21 mouse cellular contexts compared by ENCODE assay signal in genomic region chr8:120867386-120867785, GRCm38 (mm10).
DNase-seq lines count a peak whose midpoint lies in the region; ATAC-seq and TF ChIP-seq lines count a peak whose summit lies in the region.
"Had no signal": no experiment of that assay in that cellular context is flagged by ENCODE, and none has a peak within 500 bp of the region (broad histone marks: within the 10 kb centered on the region; RNA-seq: fewer than 3 reads in every experiment).

No protein-coding gene starts in this region.

- TF ChIP-seq EP300 in CH12.LX (IDR thresholded peaks at IDR 0.05; ENCODE audit: low read length) = no peak

- H3K4me1 ChIP-seq in kidney, embryonic 16.5 days (ENCODE audit: insufficient read depth, low read length) = no peaks in the 10 kb centered on the region
- H3K4me1 ChIP-seq in kidney, embryonic 14.5 days (ENCODE audit: control insufficient read depth, insufficient read depth, low read length) = 0 out of 2 replicates have a peak, but pooled peaks cover 5% of the 10 kb centered on the region
- H3K4me1 ChIP-seq in CH12.LX (ENCODE audit: control insufficient read depth in 1 of 2, insufficient read depth in 2 of 2) = peaks cover 18 to 31% of the 10 kb centered on the region in 2 experiments
- H3K4me1 ChIP-seq: forebrain, embryonic 12.5 days; heart, embryonic 13.5 days; hindbrain, embryonic 15.5 days had no signal

- dilution Hi-C loops in CH12.LX (cut with MboI; ENCODE audit: extremely low pct_ligation_motif_present, extremely low pct_unique_long_range_greater_than_20kb, low sequenced_read_pairs) = no loop called here

- H3K4me2 ChIP-seq in kidney, embryonic 16.5 days (replicated peaks; ENCODE audit: low read depth, low read length) = no peak overlapping the region
- H3K4me2 ChIP-seq in kidney, embryonic 14.5 days (replicated peaks; ENCODE audit: low read depth, low read length) = no peak overlapping the region
- H3K4me2 ChIP-seq in CH12.LX (ENCODE audit: insufficient read depth, low read depth, poor library complexity, severe bottlenecking) = peak overlapping the region; percentile 42
- H3K4me2 ChIP-seq: embryonic facial prominence, embryonic 13.5 days; forebrain, embryonic 12.5 days; heart, embryonic 13.5 days; hindbrain, embryonic 15.5 days had no signal

- no peaks in the 10 kb centered on the region for H3K36me3 ChIP-seq in kidney, embryonic 16.5 days (ENCODE audit: insufficient read depth, low read length)
- no peaks in the 10 kb centered on the region for H3K36me3 ChIP-seq in kidney, embryonic 14.5 days (ENCODE audit: control insufficient read depth, insufficient read depth, low read length)
- no peaks in the 10 kb centered on the region for H3K36me3 ChIP-seq in CH12.LX (replicated peaks in 1 of 2; ENCODE audit: control insufficient read depth in 1 of 2, insufficient read depth in 1 of 2, low read length in 1 of 2)
- H3K36me3 ChIP-seq: embryonic facial prominence, embryonic 13.5 days; forebrain, embryonic 12.5 days; heart, embryonic 13.5 days; hindbrain, embryonic 15.5 days had no signal

- no peaks in the 10 kb centered on the region for H3K9me3 ChIP-seq in kidney, embryonic 16.5 days (ENCODE audit: low read length)
- no peaks in the 10 kb centered on the region for H3K9me3 ChIP-seq in kidney, embryonic 14.5 days (ENCODE audit: control insufficient read depth, low read length)
- H3K9me3 ChIP-seq in CH12.LX (replicated peaks; ENCODE audit: low read length) = peaks cover 19% of the 10 kb centered on the region
- H3K9me3 ChIP-seq: embryonic facial prominence, embryonic 13.5 days; forebrain, embryonic 12.5 days; heart, embryonic 13.5 days; hindbrain, embryonic 15.5 days had no signal

- H3K27ac ChIP-seq in kidney, embryonic 16.5 days (ENCODE audit: low read length) = no peak overlapping the region
- H3K27ac ChIP-seq in kidney, embryonic 14.5 days (ENCODE audit: low read depth, low read length) = no peak overlapping the region
- no peak overlapping the region for H3K27ac ChIP-seq in CH12.LX (ENCODE audit: insufficient read depth, low read depth)
- H3K27ac ChIP-seq: embryonic facial prominence, embryonic 13.5 days; forebrain, embryonic 12.5 days; gastrocnemius, adult 2 months; heart, embryonic 13.5 days; hindbrain, embryonic 15.5 days had no signal

- DNase-seq in 3T3-L1 (ENCODE audit: low read depth, low spot score) (peak; percentile 1), CH12.LX (ENCODE audit: extremely low read depth) (peak; percentile 59)
- DNase-seq in thymus, postnatal 4 days = peak; percentile 44
- no peak for DNase-seq in embryo, embryonic 10.5 days (ENCODE audit: low spot score)
- DNase-seq: adrenal gland, postnatal 10 days; B cell, adult 2 months; cerebellum, adult 11 months; cerebellum, adult 9-10 months; cerebellum, postnatal 25 days; gastrocnemius, adult 2 months; gastrocnemius, postnatal 36 days; heart, adult 11 months; heart, postnatal 36 days had no signal

- no peaks in the 10 kb centered on the region for H3K27me3 ChIP-seq in kidney, embryonic 16.5 days (ENCODE audit: insufficient read depth, low read length)
- H3K27me3 ChIP-seq in kidney, embryonic 14.5 days (ENCODE audit: control insufficient read depth, insufficient read depth, low read length) = peaks cover 6% of the 10 kb centered on the region; the same call in 1 of the 2 replicates
- H3K27me3 ChIP-seq in CH12.LX (replicated peaks) = peaks cover 27% of the 10 kb centered on the region
- H3K27me3 ChIP-seq: forebrain, embryonic 12.5 days; hindbrain, embryonic 15.5 days had no signal

- no peak overlapping the region for H3K9ac ChIP-seq in kidney, embryonic 16.5 days (replicated peaks; ENCODE audit: low read length)
- H3K9ac ChIP-seq in kidney, embryonic 14.5 days (ENCODE audit: low read depth, low read length) = no peak overlapping the region
- peak overlapping the region; percentile 19; the same call in 1 of the 2 replicates for H3K9ac ChIP-seq in CH12.LX (ENCODE audit: insufficient read depth, low read depth)
- H3K9ac ChIP-seq: embryonic facial prominence, embryonic 13.5 days; forebrain, embryonic 12.5 days; heart, embryonic 13.5 days; hindbrain, embryonic 15.5 days had no signal

- no peak for TF ChIP-seq POLR2A in CH12.LX (IDR thresholded peaks at IDR 0.05; ENCODE audit: low read depth, low read length)

- peak; percentile 27; the same call in 1 of the 2 replicates for ATAC-seq in kidney, embryonic 16.5 days (ENCODE audit: low FRiP score, low TSS enrichment)
- no peak for ATAC-seq in kidney, embryonic 14.5 days (ENCODE audit: low FRiP score, low TSS enrichment)
- ATAC-seq: CD4-positive, CD25-positive, alpha-beta regulatory T cell, adult 4 months; forebrain, embryonic 16.5 days had no signal

- in situ Hi-C loops in CH12.LX (cut with MboI; ENCODE audit: low pct_ligation_motif_present, low pct_unique_long_range_greater_than_20kb, low sequenced_read_pairs) = no loop called here

- no peak overlapping the region for H3K4me3 ChIP-seq in kidney, embryonic 16.5 days (ENCODE audit: low read length)
- no peak overlapping the region for H3K4me3 ChIP-seq in kidney, embryonic 14.5 days (ENCODE audit: low read length)
- peak overlapping the region in 1 of 3 experiments; percentile 31 for H3K4me3 ChIP-seq in CH12.LX (replicated peaks in 1 of 3; ENCODE audit: low read depth in 2 of 3, low read length in 2 of 3, poor library complexity in 1 of 3)
- H3K4me3 ChIP-seq: embryonic facial prominence, embryonic 13.5 days; forebrain, embryonic 12.5 days; gastrocnemius, adult 2 months; heart, embryonic 13.5 days; hindbrain, embryonic 15.5 days had no signal

- no peaks in the 10 kb centered on the region for H3K79me2 ChIP-seq in CH12.LX (replicated peaks; ENCODE audit: control insufficient read depth, extremely low read depth, insufficient read depth, poor library complexity, severe bottlenecking)

- no peak for TF ChIP-seq CTCF in CH12.LX (conservative IDR thresholded peaks at IDR 0.05 in 1 of 2, IDR thresholded peaks at IDR 0.05 in 1 of 2; ENCODE audit: low read depth in 2 of 2, low read length in 2 of 2)

- WGBS in kidney, embryonic 16.5 days = 45% methylated on average over 6 of the region's 6 CpGs
- 51% methylated on average over 6 of the region's 6 CpGs for WGBS in kidney, embryonic 14.5 days

- TF ChIP-seq RAD21 in CH12.LX (IDR thresholded peaks at IDR 0.05; ENCODE audit: low read depth, low read length) = no peak

TF ChIP-seq in CH12.LX, 34 proteins besides CTCF, POLR2A, EP300 and RAD21:
- TF ChIP-seq ELF1 (IDR thresholded peaks at IDR 0.05; ENCODE audit: low read depth, low read length) = peak; percentile 59; the same call in 1 of the 2 replicates
- TF ChIP-seq MAX (IDR thresholded peaks at IDR 0.05; ENCODE audit: low read length) = no peak
- no peak for TF ChIP-seq ZMIZ1 (IDR thresholded peaks at IDR 0.05; ENCODE audit: low read depth, low read length)
- TF ChIP-seq HCFC1 (IDR thresholded peaks at IDR 0.05; ENCODE audit: low read depth, low read length) = no peak
- no peak for TF ChIP-seq MAFK (IDR thresholded peaks at IDR 0.05; ENCODE audit: insufficient replicate concordance, low read length)
- peak; percentile 26; the same call in 1 of the 2 replicates for TF ChIP-seq TCF12 (IDR thresholded peaks at IDR 0.05; ENCODE audit: low read depth, low read length)
